Mouse (Mus musculus): ENCODE measurements around the gene Tbc1d10b. TPM values are rescaled to one million over a fixed set of nuclear protein-coding genes. Genes with fewer than 3 reads are reported as not detected.

Tbc1d10b gene
- total RNA-seq, 4 experiments from 2014 or later, result 29.1 to 34.3 (median 32.1) TPM

DNA sequence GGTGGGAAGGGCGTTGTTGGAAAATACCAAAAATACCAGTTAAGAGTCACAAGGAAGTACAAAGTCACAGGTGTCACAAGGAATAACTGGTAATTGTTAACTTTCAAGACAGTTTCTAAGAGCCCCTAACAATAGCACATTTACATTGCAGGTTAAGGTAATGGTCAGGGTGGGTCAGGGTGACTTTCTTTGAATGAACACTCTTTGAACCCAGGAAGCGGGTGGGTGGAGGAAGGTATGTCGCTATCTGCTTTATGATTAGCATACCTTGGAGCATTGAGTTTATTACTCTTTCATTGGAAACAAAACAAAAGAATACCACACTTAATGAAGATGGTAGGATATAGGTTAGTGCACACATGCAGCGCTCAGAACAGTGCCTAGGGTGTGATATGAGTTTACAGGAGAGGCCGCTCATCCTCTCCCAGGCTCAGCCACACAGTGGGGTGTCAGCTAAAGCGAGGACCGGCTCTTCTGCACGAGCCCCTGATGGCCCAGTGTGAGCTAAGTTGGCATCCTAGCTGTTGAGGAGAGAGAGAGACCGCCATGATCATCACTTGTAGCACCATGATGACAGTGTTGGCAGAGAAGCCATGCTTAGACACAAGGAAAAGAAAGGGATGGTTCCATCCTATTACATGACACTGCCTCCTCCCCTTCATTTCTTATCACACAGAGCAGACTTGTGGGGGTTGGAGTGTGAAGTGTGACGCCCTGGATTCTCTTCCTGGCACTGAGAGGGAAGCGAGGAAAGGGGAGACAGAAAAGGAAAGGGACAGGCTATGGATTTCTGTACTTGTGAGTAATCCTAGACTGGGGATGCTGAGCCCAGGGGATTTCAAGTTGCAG lies 17.1 kb upstream of the Tbc1d10b start:
- no peak for DNase-seq (ENCODE audit: low spot score in 2 of 2)

- DNase-seq (ENCODE audit: low spot score in 2 of 2), result no peak
Observed at GRCm38 (mm10) chr7:127224616-127225015, 16.3 kb upstream of the Tbc1d10b start.

GRCm38 (mm10) chr7:127223515-127224478 lies 15.5 kb upstream of the Tbc1d10b start:
- no peak for DNase-seq (ENCODE audit: low spot score in 2 of 2)

DNA sequence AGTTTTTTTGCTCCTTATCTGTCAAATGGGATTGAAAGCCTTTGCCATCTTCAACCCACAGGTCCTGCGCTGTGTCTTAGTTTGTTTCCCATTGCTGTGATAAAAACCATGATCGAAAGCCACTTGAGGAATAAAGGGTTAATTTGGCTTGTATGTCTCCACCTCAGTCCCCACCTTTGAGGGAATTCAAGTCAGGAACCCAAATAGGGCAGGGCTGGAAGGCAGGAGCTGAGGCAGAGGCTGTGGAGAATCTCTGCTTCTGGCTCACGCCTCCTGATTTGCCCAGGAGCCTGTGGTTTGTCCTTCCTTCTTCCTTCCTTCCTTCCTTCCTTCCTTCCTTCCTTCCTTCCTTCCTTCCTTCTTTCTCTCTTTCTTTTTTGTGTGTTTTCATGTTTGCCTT lies 14.8 kb upstream of the Tbc1d10b start:
- no peak for DNase-seq (ENCODE audit: low spot score in 2 of 2)

DNA sequence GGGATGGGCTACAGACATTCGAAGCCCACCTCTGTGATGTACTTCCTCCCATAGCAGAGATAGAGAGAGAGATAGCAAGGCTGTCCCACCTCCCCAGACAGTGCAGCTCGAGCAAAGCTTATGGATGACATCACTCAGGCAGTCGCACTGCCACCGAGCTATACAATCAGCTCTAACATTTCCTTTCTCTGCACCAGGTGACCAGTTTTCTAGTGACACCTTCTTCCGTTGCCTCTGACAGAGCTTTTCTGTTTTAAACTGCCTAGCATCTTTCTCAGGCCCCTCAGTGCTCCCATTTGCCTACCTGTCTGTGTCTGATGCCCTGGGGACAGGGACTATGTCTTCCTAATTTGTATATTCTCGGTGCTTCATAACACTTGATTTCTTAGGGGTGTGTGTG lies 12.2 kb upstream of the Tbc1d10b start:
- no peak for DNase-seq (ENCODE audit: low spot score in 2 of 2)

- DNase-seq (ENCODE audit: low spot score in 2 of 2), result no peak
Observed at GRCm38 (mm10) chr7:127218670-127219069, 10.4 kb upstream of the Tbc1d10b start.

GRCm38 (mm10) chr7:127217901-127218642 lies 9.8 kb upstream of the Tbc1d10b start:
- no peak for DNase-seq (ENCODE audit: low spot score in 2 of 2)

DNA sequence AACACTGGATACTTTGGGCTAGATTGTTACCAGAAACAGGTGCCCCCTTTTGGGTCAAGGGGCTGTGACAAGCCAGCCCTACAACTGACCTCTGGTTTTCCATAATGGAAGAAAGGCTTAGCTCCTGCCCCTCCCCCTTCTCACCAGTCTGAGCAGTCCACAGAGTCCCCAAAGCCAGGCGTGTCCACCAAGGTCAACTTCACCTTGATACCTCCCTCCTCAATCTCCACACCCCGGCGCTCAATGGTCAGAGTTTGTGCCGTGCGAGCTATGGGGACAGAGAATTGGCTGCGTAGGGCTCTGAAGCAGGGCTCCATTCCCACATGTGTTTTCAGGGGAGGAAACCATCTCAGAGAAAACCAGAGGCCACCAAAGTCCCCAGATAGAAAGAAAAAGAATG lies 9.2 kb upstream of the Tbc1d10b start:
- no peak for DNase-seq (ENCODE audit: low spot score in 2 of 2)

DNA sequence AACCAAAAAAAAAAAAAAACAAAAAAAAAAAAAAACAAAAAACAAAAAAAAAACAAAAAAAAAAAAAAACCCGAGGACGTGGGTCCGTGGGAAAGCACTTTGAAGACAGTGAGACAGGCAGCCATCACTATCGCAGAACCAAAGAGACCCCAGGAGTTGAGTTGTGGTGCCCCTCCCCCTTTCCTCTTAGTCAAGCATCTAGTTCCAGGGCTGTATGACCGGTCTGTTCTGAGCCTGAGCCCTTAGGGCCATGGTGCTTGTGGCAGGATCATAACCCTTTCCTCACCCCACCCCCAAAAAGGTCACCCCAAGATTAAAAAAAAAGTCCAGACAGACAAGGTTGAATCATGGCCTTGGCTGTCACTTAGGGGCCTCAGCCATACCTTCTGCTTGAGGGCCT lies 8.0 kb upstream of the Tbc1d10b start:
- DNase-seq (ENCODE audit: low spot score in 2 of 2), result no peak

- DNase-seq (ENCODE audit: low spot score in 2 of 2), result peak; percentile 59 to 74
Observed at GRCm38 (mm10) chr7:127214981-127215871, 7.0 kb upstream of the Tbc1d10b start.

- peak; percentile 20 to 40 for DNase-seq (ENCODE audit: low spot score in 2 of 2)
Observed at GRCm38 (mm10) chr7:127214521-127214920, 6.3 kb upstream of the Tbc1d10b start.

GRCm38 (mm10) chr7:127213930-127214329 lies 5.7 kb upstream of the Tbc1d10b start:
- no peak for DNase-seq (ENCODE audit: low spot score in 2 of 2)

DNA sequence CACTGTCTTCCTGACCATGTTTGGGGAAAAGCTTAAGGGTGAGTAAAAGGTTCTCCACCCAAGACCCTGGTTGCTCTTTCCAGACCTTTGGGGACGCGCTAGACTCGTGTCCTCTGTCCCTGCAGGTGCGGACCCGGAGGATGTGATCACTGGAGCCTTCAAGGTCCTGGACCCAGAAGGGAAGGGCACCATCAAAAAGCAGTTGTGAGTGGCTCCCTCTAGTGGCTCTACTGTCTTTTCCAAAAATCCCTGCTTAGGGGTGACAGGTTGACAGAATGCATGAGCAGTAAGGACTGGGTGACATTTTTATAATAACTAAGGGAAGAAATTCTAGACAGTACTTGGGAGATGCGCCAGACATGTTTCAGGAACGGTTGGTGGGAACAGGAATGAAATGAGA lies 5.2 kb upstream of the Tbc1d10b start:
- DNase-seq (ENCODE audit: low spot score in 2 of 2), result no peak

GRCm38 (mm10) chr7:127212432-127213250 lies 4.4 kb upstream of the Tbc1d10b start:
- DNase-seq (ENCODE audit: low spot score in 2 of 2), result peak; percentile 26 to 50

GRCm38 (mm10) chr7:127211014-127211745 lies 2.9 kb upstream of the Tbc1d10b start:
- peak; percentile 57 to 77 for DNase-seq (ENCODE audit: low spot score in 2 of 2)

DNA sequence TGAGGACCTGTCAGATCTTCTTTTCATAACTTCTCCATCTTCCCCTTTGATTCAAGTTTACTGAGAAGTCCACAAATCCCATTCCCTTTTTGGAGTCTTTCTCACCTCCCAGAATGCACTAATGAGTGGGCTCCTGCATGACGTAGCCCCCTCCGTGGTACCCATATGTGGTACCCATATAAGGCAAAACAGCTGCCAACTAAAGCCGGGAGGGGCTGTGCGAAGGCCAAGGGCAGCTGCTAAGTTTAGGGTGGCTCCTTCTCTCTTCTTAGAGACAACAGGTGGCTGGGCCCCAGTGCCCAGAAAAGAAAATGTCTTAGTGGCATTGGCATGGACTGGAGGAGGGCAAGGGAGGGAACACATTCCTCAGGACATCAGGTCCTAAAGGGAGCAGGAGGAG lies 2.0 kb upstream of the Tbc1d10b start:
- DNase-seq (ENCODE audit: low spot score in 2 of 2), result peak; percentile 71 to 78

GRCm38 (mm10) chr7:127209851-127210250 lies 1.6 kb upstream of the Tbc1d10b start:
- no peak for DNase-seq (ENCODE audit: low spot score in 2 of 2)

- peak; percentile 91 to 92 for DNase-seq (ENCODE audit: low spot score in 2 of 2)
Observed at GRCm38 (mm10) chr7:127208553-127209438, 528 bp upstream of the Tbc1d10b start, which contains the start of gene Mylpf. TSS of gene Mylpf (plus strand) at chr7:127208890.
